Mouse (Mus musculus) c-Kit-negative CD71-positive TER-119-positive erythroid progenitor cells, embryonic 14.5 days (primary cell): Measurements from ENCODE around the gene Aldh3a2.
"Not testable (repeated sequence)": the region's sequence is repeated elsewhere in the genome, so short reads cannot be mapped to it uniquely, and the experiment has no call there.

ENCODE experiments used
- DNase-seq: peaks from one replicate; pipeline ENCODE4 v3.0.0-alpha.2; 2013; ENCODE audit warnings: low read depth, low spot score

Aldh3a2 gene

DNA sequence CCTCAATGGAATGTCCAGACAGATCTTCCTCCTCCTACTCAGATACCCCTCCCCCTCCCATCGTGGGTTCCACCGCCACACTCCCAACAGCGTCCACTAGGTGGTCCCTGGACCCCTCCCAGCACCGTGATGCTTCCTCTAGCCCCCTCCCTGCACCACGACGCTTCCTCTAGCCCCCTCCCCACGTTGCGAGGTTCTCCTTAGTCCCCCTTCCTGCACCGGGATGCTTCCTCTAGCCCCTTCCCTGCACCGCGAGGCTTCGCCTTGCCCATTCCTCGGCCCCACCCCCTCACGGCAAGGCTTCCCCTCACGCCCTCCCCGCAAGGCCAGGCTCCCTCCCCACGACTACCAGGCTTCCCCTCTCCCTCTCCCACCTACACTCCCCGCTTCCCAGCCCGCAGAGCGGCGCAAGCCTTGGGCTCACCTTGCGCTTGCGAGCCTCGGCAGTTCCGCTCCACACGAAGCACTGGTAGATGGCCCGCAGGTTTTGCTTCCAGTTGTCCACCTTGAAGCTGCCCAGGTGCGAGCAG is 92.9 kb downstream of the Aldh3a2 start:
- DNase-seq = no peak

DNA sequence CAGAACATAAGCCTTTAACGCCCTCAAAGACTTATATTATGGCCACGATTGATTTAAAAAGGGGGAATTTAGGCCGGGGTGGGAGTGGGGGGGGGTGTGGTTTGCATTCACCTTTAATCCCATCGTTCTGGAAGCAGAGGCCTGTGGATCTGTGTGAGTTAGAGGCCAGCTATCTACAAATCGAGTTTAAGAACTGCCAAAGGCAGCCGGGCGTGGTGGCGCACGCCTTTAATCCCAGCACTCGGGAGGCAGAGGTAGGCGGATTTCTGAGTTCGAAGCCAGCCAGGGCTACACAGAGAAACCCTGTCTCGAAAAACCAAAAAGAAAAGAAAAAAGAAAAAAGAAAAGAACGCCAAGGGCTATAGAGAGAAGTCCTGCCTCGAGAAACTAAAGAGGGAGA is 93.8 kb downstream of the Aldh3a2 start:
- not testable (repeated sequence) for DNase-seq
